Mouse (Mus musculus) megakaryocyte progenitor cell, adult 5-6 weeks (primary cell): ENCODE data around the gene Tmigd1. TPM values are rescaled to one million over a fixed set of nuclear protein-coding genes. Genes with fewer than 3 reads are reported as not detected.

Experiments
- ATAC-seq: replicated peaks from 2 replicates; pipeline ENCODE4 v1.8.0; 2016; ENCODE audit warnings: mild to moderate bottlenecking, moderate TSS enrichment, inconsistent platforms; ENCODE audit not compliant: poor library complexity
- total RNA-seq, 2 experiments: library from RNA; stranded (forward) in 1 of 2; stranded (reverse) in 1 of 2; fragments of 157-497, 149-512 nt in 1 of 2; fragments of 200-1000 nt in 1 of 2; gene quantifications; 2 replicates each; pipeline versions ENCODE4 v1.2.3 to v1.2.4; 2015 to 2017

Gene Tmigd1
- total RNA-seq (2015) (not detected in 2 replicates), total RNA-seq (2017) (not detected in 2 replicates)

- peak; percentile 14; the same call in 1 of the 2 replicates for ATAC-seq
Measured at GRCm38 (mm10) chr11:76901579-76902361, at the start of gene Tmigd1. Gene Tmigd1 (plus strand): TSS chr11:76902159.

GRCm38 (mm10) chr11:76854475-76855341 lies 47.3 kb upstream of the Tmigd1 start:
- ATAC-seq, result no peak

GRCm38 (mm10) chr11:76856601-76857000 lies 45.4 kb upstream of the Tmigd1 start:
- ATAC-seq, result 0 out of 2 replicates have a peak, but pooled peaks have one; percentile 44

- ATAC-seq, result 0 out of 2 replicates have a peak, but pooled peaks have one; percentile 26
Measured at GRCm38 (mm10) chr11:76857111-76857510, 44.8 kb upstream of the Tmigd1 start.

- ATAC-seq, result 0 out of 2 replicates have a peak, but pooled peaks have one; percentile 31
Measured at GRCm38 (mm10) chr11:76858781-76859180, 43.2 kb upstream of the Tmigd1 start.

- ATAC-seq, result peak; percentile 81
Measured at GRCm38 (mm10) chr11:76859261-76859660, 42.7 kb upstream of the Tmigd1 start.

- no peak for ATAC-seq
Measured at GRCm38 (mm10) chr11:76861185-76861584, 40.8 kb upstream of the Tmigd1 start.

GRCm38 (mm10) chr11:76872556-76873234 lies 29.3 kb upstream of the Tmigd1 start:
- ATAC-seq, result no peak

GRCm38 (mm10) chr11:76873865-76874264 lies 28.1 kb upstream of the Tmigd1 start:
- ATAC-seq, result no peak

GRCm38 (mm10) chr11:76874766-76875165 lies 27.2 kb upstream of the Tmigd1 start:
- ATAC-seq, result no peak

GRCm38 (mm10) chr11:76879816-76880215 lies 22.1 kb upstream of the Tmigd1 start:
- ATAC-seq, result peak; percentile 76

GRCm38 (mm10) chr11:76884451-76884850 lies 17.5 kb upstream of the Tmigd1 start:
- peak; percentile 64 for ATAC-seq

- peak; percentile 44 for ATAC-seq
Measured at GRCm38 (mm10) chr11:76889339-76890164, 12.4 kb upstream of the Tmigd1 start.

GRCm38 (mm10) chr11:76891171-76891570 lies 10.8 kb upstream of the Tmigd1 start:
- ATAC-seq, result no peak

GRCm38 (mm10) chr11:76891738-76892349 lies 10.1 kb upstream of the Tmigd1 start:
- ATAC-seq, result no peak

GRCm38 (mm10) chr11:76892972-76893371 lies 9.0 kb upstream of the Tmigd1 start:
- ATAC-seq, result no peak

- no peak for ATAC-seq
Measured at GRCm38 (mm10) chr11:76893570-76893969, 8.4 kb upstream of the Tmigd1 start.

GRCm38 (mm10) chr11:76894240-76894639 lies 7.7 kb upstream of the Tmigd1 start:
- peak; percentile 79 for ATAC-seq

GRCm38 (mm10) chr11:76896360-76896759 lies 5.6 kb upstream of the Tmigd1 start:
- no peak for ATAC-seq

- no peak for ATAC-seq
Measured at GRCm38 (mm10) chr11:76897126-76897525, 4.8 kb upstream of the Tmigd1 start.
